Mouse (Mus musculus): ENCODE results near the gene Gm3015. TPM values are rescaled to one million over a fixed set of nuclear protein-coding genes. Genes with fewer than 3 reads are reported as not detected.
"Not testable (repeated sequence)": the region's sequence is repeated elsewhere in the genome, so short reads cannot be mapped to it uniquely, and the experiment has no call there.

Gm3015 gene
- total RNA-seq (2021), result not detected

GRCm38 (mm10) chr14:42768721-42769120, at the start of gene Gm3015:
Gene Gm3015, minus strand, starts transcription at chr14:42768821.
- DNase-seq, result not testable (repeated sequence)

- not testable (repeated sequence) for DNase-seq
These were observed 29.3 kb upstream of the Gm3015 start, which contains the start of gene Gm10377 for GRCm38 (mm10) chr14:42797887-42798286. Gene Gm10377, minus strand, starts transcription at chr14:42797987.

Other genes with a start within 250 kb of the Gm3015 start
- not detected for gene Gm8024, start 244.5 kb downstream of the Gm3015 start, total RNA-seq (2021)
- gene Gm17124, start 168.9 kb downstream of the Gm3015 start, total RNA-seq (2021), result not detected
- not detected for gene Gm3633, start 126.9 kb downstream of the Gm3015 start, total RNA-seq (2021)
- not detected for gene Gm10378, start 112.9 kb downstream of the Gm3015 start, total RNA-seq (2021)
- not detected for gene Gm10377, start 29.2 kb upstream of the Gm3015 start, total RNA-seq (2021)
- gene Gm21977, start 84.7 kb upstream of the Gm3015 start, total RNA-seq (2021), result not detected
- gene Gm8082, start 224.8 kb upstream of the Gm3015 start, total RNA-seq (2021), result not detected
- not detected for gene Gm10376, start 246.8 kb upstream of the Gm3015 start, total RNA-seq (2021)

Data from heart, postnatal 4 days (tissue).